Mouse (Mus musculus) left cerebral cortex, adult 8-10 months (tissue): ENCODE data around the gene Rnf217. TPM values are rescaled to one million over a fixed set of nuclear protein-coding genes. Genes with fewer than 3 reads are reported as not detected.

Source experiments
- DNase-seq, 2 experiments: peaks; one replicate each; pipeline ENCODE4 v3.0.0; 2022; ENCODE audit warnings: low spot score in 2 of 2
- total RNA-seq, 4 experiments: library from RNA; stranded (reverse); gene quantifications; 2 replicates each; pipeline ENCODE4 v1.2.4; 2022

The Rnf217 gene
- total RNA-seq = 10 to 100 TPM in 2 of 4 experiments, 1 to 10 TPM in 2; 9.3 to 11.8 (median 10.4) TPM

- peak; percentile 61 to 75 for DNase-seq
Observed at GRCm38 (mm10) chr10:31609066-31609961, at the start of gene Rnf217. Gene Rnf217, minus strand, starts transcription at chr10:31609184.

GRCm38 (mm10) chr10:31647270-31647669, 38.3 kb upstream of the Rnf217 start:
- no peak for DNase-seq

GRCm38 (mm10) chr10:31646083-31646482, 37.1 kb upstream of the Rnf217 start:
- DNase-seq = no peak

DNA sequence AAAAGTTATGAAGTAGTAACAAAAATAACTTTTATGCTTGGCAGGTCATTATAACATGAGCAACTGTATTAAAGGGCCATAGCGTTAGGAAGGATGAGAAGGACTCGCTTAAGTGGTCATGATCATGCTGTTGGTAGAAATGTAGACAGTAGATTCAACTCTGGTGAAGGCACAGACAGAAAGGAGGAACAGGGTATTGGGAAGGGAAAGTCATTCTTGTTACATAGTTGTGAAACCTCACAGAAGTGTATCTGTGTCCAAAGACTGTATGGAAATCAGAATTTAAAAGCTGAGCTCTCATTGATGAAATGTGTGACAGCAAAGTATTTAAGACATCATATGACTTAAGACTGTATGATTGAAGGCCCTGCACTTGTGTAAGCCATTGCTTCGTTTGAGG, 26.1 kb upstream of the Rnf217 start:
- DNase-seq = no peak

DNA sequence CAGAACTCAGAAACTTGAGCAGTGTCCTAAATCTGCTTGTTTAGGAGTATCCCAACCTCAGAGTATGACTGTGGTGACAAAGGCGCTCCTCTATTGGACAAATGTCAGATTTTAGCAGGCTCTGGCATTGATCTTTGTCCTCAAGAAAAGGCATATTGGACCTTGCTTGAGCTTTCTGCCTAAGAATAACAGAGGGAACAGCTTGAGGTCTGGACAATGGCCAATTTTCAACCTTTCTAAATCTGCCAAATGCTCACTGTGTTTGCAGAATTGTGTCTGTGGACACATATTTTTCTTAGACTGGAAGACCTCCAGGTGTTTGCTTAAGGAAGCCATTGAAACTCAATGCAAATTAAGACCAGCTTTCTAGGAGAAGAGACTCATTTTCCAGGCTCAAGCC, 23.0 kb upstream of the Rnf217 start:
- no peak for DNase-seq

DNA sequence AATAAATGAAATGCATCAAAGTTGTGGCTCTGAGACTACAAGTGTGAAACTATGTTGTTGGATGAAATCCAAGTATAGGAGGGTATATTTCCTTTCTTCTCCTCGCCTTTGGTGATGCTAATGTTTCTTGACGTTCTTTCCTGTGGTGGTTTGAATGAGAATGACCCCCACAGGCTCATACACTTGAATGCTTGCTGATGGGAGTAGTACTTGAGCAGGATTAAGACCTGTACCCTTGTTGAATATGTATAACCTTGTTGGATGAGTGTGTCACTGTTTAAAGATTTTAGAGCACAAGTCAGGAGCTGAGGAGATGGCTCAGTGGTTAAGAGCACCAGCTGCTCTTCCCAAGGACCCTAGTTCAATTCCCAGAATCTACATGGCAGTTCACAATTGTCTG, 6.4 kb upstream of the Rnf217 start:
- no peak for DNase-seq

GRCm38 (mm10) chr10:31614111-31614510, 5.1 kb upstream of the Rnf217 start:
- no peak for DNase-seq

DNA sequence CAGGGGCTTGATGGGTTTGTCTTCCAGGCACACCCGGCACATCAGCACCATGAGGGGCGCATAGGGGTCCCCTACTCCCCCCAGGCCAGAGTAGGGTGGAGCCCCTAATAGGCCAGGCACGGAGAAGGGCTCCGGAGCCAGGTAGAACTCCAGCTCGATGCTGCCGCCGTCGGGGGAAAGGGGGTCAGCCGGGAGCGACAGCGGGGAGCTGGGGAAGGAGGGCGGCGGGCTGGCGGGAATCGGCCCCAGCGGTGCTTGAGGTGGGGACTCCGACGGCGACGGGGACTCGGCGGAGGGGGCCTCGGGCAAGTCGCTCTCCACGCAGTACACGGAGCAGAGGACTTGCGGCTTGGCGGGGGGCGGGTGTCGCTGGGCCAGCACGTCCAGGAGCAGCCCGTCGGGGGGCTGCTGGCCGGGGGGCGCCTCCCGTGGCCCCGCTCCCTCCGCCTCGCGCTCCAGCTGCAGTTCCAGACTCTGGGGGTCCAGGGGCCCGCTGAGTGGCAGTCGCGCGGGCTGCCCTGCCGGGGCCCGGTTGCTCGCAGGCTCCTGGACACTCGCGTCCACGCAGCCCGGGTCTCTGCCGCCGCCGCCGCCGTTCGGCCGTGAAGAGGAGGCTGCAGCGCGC, 431 bp downstream of the Rnf217 start:
- DNase-seq = no peak

GRCm38 (mm10) chr10:31606981-31607867, 1.8 kb downstream of the Rnf217 start:
- no peak for DNase-seq

- no peak for DNase-seq
Observed at GRCm38 (mm10) chr10:31603855-31604254, 5.1 kb downstream of the Rnf217 start.

DNA sequence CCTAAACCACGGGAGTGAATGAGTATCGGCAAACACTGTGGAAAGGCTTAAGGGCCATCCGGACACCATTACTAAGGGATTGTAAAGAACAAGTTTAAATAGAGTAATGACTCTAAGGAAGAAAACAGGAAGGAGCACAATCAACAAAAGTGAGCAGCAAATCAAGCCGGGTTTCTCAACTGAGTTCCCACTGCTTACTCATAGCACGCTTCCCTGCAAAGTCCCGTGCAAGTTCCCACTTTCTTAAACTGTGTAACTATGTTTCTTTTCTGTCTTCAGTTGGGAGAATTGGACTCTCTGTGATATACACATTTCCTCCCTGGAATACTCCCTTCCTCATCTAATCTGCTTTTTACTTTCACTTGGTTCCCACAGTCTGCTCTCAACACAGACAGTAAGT, 8.9 kb downstream of the Rnf217 start:
- no peak for DNase-seq

DNA sequence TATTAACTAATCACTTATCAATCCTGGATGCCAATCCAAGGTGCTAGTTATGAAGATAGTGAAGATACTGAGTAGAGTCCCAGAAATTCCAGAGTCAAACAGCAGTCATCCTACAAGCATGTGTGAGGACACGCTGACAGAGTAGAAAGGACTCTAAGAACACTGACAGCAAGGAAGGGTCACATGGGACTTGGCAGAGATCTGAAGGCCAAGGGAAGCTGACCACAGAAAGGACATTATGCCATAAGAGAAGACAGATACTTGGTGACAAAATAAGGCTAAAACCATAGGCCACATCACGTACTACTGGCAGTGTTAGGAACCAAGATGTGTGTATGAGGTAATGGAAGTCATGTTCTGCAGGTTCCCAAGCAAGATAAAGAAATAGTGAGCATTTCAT, 11.1 kb downstream of the Rnf217 start:
- DNase-seq = no peak

- DNase-seq = no peak
Observed at GRCm38 (mm10) chr10:31596804-31597203, 12.2 kb downstream of the Rnf217 start.

DNA sequence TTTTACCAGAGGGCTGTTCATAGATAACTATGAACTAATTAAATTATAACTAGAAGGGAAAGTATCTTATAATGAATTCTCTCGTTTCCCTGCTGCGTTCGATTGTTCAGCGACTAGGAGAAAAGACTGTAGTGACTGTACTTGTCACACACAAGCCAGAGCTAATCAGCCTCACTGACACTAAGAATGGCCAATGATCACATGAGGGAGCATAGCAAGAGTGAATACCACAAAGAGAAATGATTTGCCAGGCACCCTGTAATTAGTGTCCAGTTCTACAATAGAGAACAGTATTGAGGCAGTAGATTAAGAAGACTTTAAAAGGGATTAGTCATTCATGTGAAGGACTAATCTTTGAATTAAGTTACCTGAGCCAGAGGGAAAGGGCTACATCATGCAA, 13.7 kb downstream of the Rnf217 start:
- DNase-seq = no peak

GRCm38 (mm10) chr10:31592741-31593524, 16.1 kb downstream of the Rnf217 start:
- no peak for DNase-seq

- no peak for DNase-seq
Observed at GRCm38 (mm10) chr10:31592095-31592740, 16.8 kb downstream of the Rnf217 start.

- DNase-seq = no peak
Observed at GRCm38 (mm10) chr10:31580722-31581121, 28.3 kb downstream of the Rnf217 start.

DNA sequence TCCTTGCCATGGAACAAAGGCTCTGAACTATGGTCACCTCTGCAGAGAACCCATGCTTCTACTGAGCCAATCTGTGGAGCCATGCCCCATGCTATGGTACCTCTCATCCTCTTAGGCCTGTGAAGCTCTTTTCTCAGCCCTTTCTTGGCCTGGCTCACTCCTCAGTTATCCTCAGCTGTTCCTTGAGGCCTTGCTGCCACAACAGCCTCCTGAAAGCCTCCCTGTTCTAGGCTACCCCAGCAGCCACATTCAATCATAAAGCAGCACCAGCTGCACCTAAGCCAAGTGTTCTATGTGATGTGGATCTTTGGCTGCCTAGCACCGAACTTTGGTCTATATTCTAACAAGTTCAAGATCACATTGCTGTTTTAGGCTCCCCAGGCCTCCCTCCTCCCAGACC, 28.9 kb downstream of the Rnf217 start:
- DNase-seq = no peak

GRCm38 (mm10) chr10:31573267-31573666, 35.7 kb downstream of the Rnf217 start:
- no peak for DNase-seq

- DNase-seq = no peak
Observed at GRCm38 (mm10) chr10:31557311-31557710, 51.7 kb downstream of the Rnf217 start.
